Mouse (Mus musculus): ENCODE data around the gene Galp. TPM values are rescaled to one million over a fixed set of nuclear protein-coding genes. Genes with fewer than 3 reads are reported as not detected.
"Not testable (repeated sequence)": the region's sequence is repeated elsewhere in the genome, so short reads cannot be mapped to it uniquely, and the experiment has no call there.

Galp gene
- polyA plus RNA-seq, 1 experiment from 2014 or later = not detected

DNA sequence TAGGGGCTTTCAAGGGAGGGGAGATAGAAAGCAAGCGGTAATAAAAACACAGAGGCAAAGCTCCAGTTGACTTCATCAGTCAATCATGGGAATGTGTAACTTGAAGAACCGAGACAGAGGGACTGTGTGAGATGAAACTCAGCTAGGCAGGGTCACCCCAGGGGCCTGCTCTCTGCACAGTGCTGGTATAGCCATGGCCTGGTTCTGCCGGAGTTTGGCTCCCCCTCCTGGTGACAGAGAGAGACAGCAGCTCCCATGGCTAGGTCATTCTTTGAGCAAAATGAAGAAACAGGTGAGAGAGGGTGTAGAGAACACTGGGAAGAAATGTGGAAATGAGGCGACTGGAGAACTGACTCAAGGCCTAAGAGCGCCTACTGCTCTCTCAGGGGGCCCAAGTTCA, 2.8 kb upstream of the Galp start:
- no peaks in the 10 kb centered on the region for H3K9me3 ChIP-seq (ENCODE audit: control insufficient read depth)
- H3K27ac ChIP-seq (ENCODE audit: low read depth, low read length) = no peak overlapping the region
- WGBS = 15% methylated on average over 5 of the region's 5 CpGs

GRCm38 (mm10) chr7:6195777-6196176, 1.1 kb upstream of the Galp start:
- no peaks in the 10 kb centered on the region for H3K4me1 ChIP-seq (replicated peaks; ENCODE audit: control insufficient read depth, insufficient read depth, low read length)
- no peaks in the 10 kb centered on the region for H3K36me3 ChIP-seq (ENCODE audit: control insufficient read depth, insufficient read depth)
- H3K9me3 ChIP-seq (ENCODE audit: control insufficient read depth) = no peaks in the 10 kb centered on the region
- ATAC-seq = no peak
- peak; percentile 57 for TF ChIP-seq CTCF (IDR thresholded peaks at IDR 0.05; ENCODE audit: low read depth)
- no peaks in the 10 kb centered on the region for H3K27me3 ChIP-seq (replicated peaks; ENCODE audit: control insufficient read depth, insufficient read depth, low read length)
- H3K4me2 ChIP-seq (replicated peaks; ENCODE audit: low read depth) = no peak overlapping the region
- no peak overlapping the region for H3K4me3 ChIP-seq (ENCODE audit: low read depth, low read length)
- 42% methylated on average over 2 of the region's 2 CpGs for WGBS
- no peak overlapping the region for H3K27ac ChIP-seq (ENCODE audit: low read depth, low read length)
- no peak overlapping the region for H3K9ac ChIP-seq (ENCODE audit: low read depth, low read length)

More for the DNA sequence above, 2.8 kb upstream of the Galp start:
- peak; percentile 88 for TF ChIP-seq CTCF (IDR thresholded peaks at IDR 0.05; ENCODE audit: low read depth)
- H3K9ac ChIP-seq (ENCODE audit: low read depth, low read length) = no peak overlapping the region
- H3K27me3 ChIP-seq (replicated peaks; ENCODE audit: control insufficient read depth, insufficient read depth, low read length) = no peaks in the 10 kb centered on the region
- H3K4me1 ChIP-seq (replicated peaks; ENCODE audit: control insufficient read depth, insufficient read depth, low read length) = no peaks in the 10 kb centered on the region
- H3K4me3 ChIP-seq (ENCODE audit: low read depth, low read length) = no peak overlapping the region
- H3K4me2 ChIP-seq (replicated peaks; ENCODE audit: low read depth) = no peak overlapping the region
- H3K36me3 ChIP-seq (ENCODE audit: control insufficient read depth, insufficient read depth) = peaks cover 6% of the 10 kb centered on the region; the same call in 1 of the 2 replicates
- ATAC-seq = peak; percentile 53; the same call in 1 of the 2 replicates

DNA sequence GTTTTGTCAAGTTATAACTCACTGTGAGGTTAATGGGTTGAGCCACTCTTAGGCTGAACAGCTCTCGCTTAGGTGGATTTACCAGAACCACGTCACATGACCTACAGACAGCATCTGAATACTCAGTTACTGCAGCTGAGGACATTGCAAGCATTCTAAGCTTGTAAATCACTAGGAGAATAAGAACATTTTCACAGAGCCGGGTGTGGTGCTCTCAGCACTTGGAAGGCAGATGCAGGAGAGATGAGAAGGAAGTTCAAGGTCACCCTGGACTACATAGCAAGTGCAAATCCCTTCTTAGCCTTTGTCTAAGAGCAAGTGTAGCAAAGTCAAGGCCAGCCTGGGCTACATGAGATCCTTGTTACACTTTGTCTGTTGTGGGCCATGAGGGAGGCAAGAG, 7.3 kb downstream of the Galp start:
- H3K9me3 ChIP-seq (ENCODE audit: control insufficient read depth) = no peaks in the 10 kb centered on the region
- no peak overlapping the region for H3K27ac ChIP-seq (ENCODE audit: low read depth, low read length)
- no peak for ATAC-seq
- no peaks in the 10 kb centered on the region for H3K36me3 ChIP-seq (ENCODE audit: control insufficient read depth, insufficient read depth)
- no peak overlapping the region for H3K9ac ChIP-seq (ENCODE audit: low read depth, low read length)
- no peaks in the 10 kb centered on the region for H3K27me3 ChIP-seq (replicated peaks; ENCODE audit: control insufficient read depth, insufficient read depth, low read length)
- no peak overlapping the region for H3K4me2 ChIP-seq (replicated peaks; ENCODE audit: low read depth)
- H3K4me3 ChIP-seq (ENCODE audit: low read depth, low read length) = no peak overlapping the region
- WGBS = 82% methylated on average over 3 of the region's 3 CpGs
- H3K4me1 ChIP-seq (replicated peaks; ENCODE audit: control insufficient read depth, insufficient read depth, low read length) = no peaks in the 10 kb centered on the region
- TF ChIP-seq CTCF (IDR thresholded peaks at IDR 0.05; ENCODE audit: low read depth) = no peak

DNA sequence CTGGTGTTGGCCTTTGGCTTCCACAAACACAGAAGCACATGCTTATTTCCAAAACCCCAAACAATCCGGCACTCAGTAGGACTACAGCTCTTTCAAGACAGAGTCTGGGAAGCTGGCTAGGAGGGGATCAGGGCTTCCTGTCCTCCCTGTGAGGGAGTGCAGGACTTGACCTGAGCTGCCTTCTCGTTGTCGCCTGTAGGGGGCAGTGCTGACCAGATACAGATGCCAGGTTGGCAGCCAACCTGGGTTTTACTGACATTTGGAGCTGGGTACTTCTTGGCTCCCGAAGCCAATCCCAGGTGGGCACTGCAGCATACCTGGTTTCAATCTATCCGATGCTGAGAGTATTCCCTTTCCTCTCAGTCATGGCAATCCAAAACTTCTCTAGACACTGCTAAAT, 16.3 kb downstream of the Galp start:
- Histone ChIP-seq H3K9me3 (ENCODE audit: control insufficient read depth) (no peaks in the 10 kb centered on the region), H3K9ac (ENCODE audit: low read depth, low read length) (no peak overlapping the region), H3K36me3 (ENCODE audit: control insufficient read depth, insufficient read depth) (no peaks in the 10 kb centered on the region), H3K4me3 (ENCODE audit: low read depth, low read length) (no peak overlapping the region), H3K4me1 (replicated peaks; ENCODE audit: control insufficient read depth, insufficient read depth, low read length) (no peaks in the 10 kb centered on the region), H3K27me3 (replicated peaks; ENCODE audit: control insufficient read depth, insufficient read depth, low read length) (no peaks in the 10 kb centered on the region), H3K4me2 (replicated peaks; ENCODE audit: low read depth) (no peak overlapping the region), H3K27ac (ENCODE audit: low read depth, low read length) (no peak overlapping the region)
- peak; percentile 46 for TF ChIP-seq CTCF (IDR thresholded peaks at IDR 0.05; ENCODE audit: low read depth)
- ATAC-seq = no peak
- WGBS = 47% methylated on average over 5 of the region's 5 CpGs

DNA sequence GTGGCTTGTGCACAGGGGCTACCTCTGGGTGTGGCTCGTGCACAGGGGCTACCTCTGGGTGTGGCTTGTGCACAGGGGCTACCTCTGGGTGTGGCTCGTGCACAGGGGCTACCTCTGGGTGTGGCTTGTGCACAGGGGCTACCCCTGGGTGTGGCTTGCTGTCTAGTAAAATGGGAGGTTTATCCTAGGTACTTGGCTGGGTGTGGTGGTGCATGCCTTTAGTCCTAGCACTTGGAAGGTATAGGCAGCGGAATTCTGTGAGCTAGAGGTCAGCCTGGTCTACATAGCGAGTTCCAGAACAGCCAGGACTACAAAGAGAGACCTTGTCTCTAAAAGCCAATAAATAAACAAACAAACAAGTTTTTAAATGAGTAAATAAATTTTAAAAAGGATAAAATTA, 17.8 kb downstream of the Galp start:
- not testable (repeated sequence) for H3K36me3 ChIP-seq (ENCODE audit: control insufficient read depth, insufficient read depth); ATAC-seq; H3K4me1 ChIP-seq (replicated peaks; ENCODE audit: control insufficient read depth, insufficient read depth, low read length); H3K4me2 ChIP-seq (replicated peaks; ENCODE audit: low read depth); H3K27me3 ChIP-seq (replicated peaks; ENCODE audit: control insufficient read depth, insufficient read depth, low read length); H3K27ac ChIP-seq (ENCODE audit: low read depth, low read length); H3K9ac ChIP-seq (ENCODE audit: low read depth, low read length); H3K9me3 ChIP-seq (ENCODE audit: control insufficient read depth); H3K4me3 ChIP-seq (ENCODE audit: low read depth, low read length)
- 68% methylated on average over 3 of the region's 4 CpGs for WGBS

DNA sequence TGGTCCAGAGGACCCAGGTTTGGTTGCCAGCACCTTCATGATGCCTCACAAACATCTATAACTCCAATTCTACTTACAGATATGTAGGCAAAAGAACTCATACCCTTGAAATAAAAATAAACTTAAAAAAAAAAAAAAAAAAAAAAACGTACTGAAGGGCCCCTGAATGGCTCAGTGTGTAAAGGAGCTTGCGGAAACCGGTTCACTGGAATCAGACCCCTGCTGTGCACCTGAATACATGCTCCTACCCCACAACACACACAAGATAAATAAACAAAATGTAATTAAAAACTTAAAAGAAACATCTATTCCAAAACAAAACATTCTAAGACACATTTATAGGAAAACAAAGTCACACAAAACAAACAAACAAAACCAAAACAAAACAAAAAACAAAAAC, 23.3 kb downstream of the Galp start:
- ATAC-seq = no peak
- Histone ChIP-seq H3K27me3 (replicated peaks; ENCODE audit: control insufficient read depth, insufficient read depth, low read length) (no peaks in the 10 kb centered on the region), H3K9me3 (ENCODE audit: control insufficient read depth) (no peaks in the 10 kb centered on the region), H3K4me1 (replicated peaks; ENCODE audit: control insufficient read depth, insufficient read depth, low read length) (no peaks in the 10 kb centered on the region), H3K36me3 (ENCODE audit: control insufficient read depth, insufficient read depth) (no peaks in the 10 kb centered on the region), H3K4me2 (replicated peaks; ENCODE audit: low read depth) (no peak overlapping the region), H3K9ac (ENCODE audit: low read depth, low read length) (no peak overlapping the region), H3K4me3 (ENCODE audit: low read depth, low read length) (no peak overlapping the region), H3K27ac (ENCODE audit: low read depth, low read length) (no peak overlapping the region)
- no peak for TF ChIP-seq CTCF (IDR thresholded peaks at IDR 0.05; ENCODE audit: low read depth)
- 47% methylated on average over 3 of the region's 3 CpGs for WGBS

- no peaks in the 10 kb centered on the region for H3K4me1 ChIP-seq (replicated peaks; ENCODE audit: control insufficient read depth, insufficient read depth, low read length)
- H3K4me3 ChIP-seq (ENCODE audit: low read depth, low read length) = no peak within 1 kb of the TSS
- no peaks in the 10 kb centered on the region for H3K36me3 ChIP-seq (ENCODE audit: control insufficient read depth, insufficient read depth)
- no peaks in the 10 kb centered on the region for H3K27me3 ChIP-seq (replicated peaks; ENCODE audit: control insufficient read depth, insufficient read depth, low read length)
- no peak within 1 kb of the TSS for H3K27ac ChIP-seq (ENCODE audit: low read depth, low read length)
- H3K4me2 ChIP-seq (replicated peaks; ENCODE audit: low read depth) = no peak within 1 kb of the TSS
- 89% methylated on average over 12 of the region's 12 CpGs for whole genome bisulfite sequencing
- no peak for ATAC-seq
- no peaks in the 10 kb centered on the region for H3K9me3 ChIP-seq (ENCODE audit: control insufficient read depth)
- H3K9ac ChIP-seq (ENCODE audit: low read depth, low read length) = no peak within 1 kb of the TSS
- TF ChIP-seq CTCF (IDR thresholded peaks at IDR 0.05; ENCODE audit: low read depth) = no peak
Measured at GRCm38 (mm10) chr7:6221978-6222377, 25.1 kb downstream of the Galp start, which contains the start of gene Zscan5b. Zscan5b (plus strand) TSS chr7:6222278.

Measured in intestine, postnatal 0 days (tissue).